Mouse (Mus musculus): ENCODE results near the gene Mettl22.

Mettl22 gene

DNA sequence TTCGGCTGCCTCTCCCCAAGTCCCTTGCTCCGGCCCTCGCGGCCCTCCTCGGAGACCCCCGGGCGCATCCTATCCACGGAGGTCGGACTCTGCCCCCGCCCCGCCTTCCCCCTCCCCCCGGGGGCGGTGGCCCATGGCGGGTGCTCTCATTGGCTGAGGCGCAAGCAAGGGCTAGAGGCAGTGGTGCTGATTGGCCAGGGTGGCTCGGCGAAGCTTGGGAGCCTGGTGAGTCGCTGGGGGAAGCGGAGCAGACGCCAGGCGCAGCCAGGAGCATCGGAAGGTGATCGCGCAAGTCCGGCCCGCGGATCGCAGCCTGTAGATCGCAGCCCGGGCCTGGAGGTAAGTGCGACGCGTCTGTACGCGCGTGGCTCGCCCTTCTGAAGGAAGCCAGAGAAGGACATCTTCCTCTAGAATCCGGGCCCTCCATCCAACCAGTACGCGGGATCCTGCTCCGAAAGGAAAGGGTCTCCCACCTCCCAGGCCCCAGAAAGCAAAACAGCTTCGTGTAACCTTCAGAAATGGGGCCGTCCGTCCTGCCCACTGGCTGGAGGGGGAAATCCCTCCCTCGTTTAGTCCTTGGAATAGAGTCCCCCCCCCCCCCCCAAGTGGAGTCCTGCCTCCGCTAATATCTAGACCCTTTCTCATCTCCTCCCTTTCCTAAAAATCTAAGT is 42.8 kb downstream of the Mettl22 start, which contains the start of gene Abat:
Gene Abat, plus strand, starts transcription at position 194 of the 671 bp plus-strand sequence.
- peak; percentile 91 for DNase-seq

DNA sequence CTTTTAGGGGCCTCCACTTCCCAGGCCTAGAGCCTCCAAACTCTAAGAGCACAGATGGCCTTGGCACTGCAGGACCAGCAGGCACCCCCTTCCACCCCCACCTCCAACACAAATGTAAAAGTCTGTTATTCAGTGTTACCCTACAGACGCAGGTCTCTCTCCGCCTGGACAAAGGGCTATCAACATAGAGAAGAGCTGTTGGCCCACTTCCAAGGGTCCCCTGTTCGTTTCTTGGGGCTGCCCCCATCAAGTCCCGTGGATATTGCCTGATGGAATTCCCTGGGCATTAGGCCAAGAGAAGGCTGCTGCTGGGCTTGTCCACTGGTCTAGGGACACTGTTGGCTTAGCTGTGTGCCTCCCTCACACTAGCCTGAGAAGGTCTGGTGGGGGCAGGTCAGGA is 43.6 kb downstream of the Mettl22 start:
- DNase-seq, result peak; percentile 40

DNA sequence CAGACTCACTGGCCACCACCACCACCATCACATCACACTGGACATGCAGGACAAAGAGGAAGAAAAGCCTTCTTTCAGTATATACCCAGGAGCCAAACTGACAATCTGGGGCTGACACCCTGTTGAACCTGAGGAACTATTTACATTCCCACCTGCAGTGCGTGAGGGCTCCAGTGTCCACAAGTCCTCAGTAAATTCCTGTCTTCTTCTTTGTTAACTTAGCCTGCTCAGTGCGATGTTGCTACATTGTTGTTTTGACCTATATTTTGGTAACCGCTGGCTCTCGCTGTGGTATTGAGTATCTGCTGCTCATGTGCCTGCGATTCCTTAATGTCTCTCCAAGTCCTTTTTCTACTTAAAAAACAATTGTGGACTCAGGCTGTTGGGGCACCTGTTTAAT is 49.9 kb downstream of the Mettl22 start:
- no peak for DNase-seq

DNA sequence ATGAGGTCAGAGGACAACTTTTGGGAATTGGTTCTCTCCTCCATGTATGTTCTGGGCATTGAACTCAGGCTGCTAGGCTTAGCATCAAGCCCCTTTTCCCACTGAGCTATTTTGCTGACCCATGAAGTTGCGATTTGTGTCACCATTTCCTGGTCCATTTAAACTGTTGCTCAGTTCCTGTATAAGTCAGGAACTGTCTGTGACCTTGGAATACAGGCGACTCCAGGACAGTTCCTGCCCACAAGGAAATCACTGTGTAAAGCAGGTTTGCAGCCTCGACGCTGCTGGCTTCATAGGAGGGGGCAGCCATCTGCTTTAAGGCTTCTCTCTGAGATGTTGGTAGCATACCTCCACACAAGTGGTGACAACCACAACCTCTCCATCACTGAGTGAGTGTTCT is 50.7 kb downstream of the Mettl22 start:
- DNase-seq, result no peak

DNA sequence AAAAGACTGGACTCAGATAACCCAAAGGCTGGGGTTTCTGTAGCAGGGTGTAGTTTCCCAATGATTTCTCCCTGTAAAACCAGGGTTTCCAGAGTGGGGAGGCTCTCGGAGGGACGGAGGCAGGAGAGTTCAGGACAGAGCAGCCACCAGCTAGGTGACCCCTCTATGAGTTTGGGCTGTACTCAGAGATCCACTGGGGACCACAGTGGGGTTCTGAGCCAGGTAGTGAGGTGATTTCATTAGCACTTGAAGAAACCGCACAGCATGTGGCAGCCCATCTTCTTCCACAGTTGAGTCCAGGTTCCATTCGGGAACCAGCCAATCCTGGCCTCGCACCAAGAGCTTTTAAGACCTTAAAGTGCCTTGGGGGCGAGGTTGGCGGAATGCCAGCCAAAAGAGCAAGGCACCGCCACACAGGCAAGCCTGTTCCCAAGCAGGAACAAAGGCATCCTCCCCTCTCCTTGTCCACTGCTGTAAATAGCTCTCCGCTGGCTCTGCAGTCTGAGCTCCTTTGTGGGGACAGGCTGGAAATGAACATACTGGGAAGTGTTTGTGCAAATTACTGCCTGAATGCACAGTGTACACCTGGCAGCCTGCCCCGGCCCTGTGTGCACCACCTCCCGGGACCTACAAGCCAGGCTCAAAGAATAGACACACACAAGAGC is 53.0 kb downstream of the Mettl22 start:
- peak; percentile 71 for DNase-seq

DNA sequence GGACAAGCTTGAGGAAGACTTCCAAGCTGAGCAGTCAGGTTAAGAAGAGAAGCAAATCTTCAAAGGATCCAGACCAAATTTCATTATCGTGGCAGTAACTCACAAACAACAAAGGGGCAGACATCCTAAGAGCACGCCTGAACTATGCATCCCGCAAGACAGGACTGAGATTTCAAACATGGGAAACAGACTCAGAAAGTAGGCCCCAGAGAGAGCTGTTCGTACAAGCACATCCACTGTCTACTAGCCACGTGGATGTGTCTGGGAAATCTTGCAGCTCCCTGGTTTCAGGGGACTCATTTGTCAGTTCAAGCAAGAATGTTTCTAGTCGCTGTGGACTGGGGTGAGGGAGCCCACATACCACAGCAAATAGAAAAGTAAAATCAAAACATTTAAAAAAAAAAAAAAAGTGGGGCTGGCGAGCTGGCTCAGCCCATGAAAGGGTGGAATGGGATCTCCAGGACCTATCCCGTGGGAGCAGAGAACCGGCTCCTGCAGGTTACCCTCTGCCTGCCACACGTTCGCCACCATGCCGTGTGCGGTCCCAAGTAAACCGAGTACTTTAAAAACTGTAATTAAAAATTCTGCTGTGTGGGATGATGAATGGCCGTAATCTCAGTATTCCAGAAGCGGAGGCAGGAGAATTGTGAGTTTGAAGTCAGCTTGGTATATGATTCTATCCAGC is 53.7 kb downstream of the Mettl22 start:
- DNase-seq, result no peak

DNA sequence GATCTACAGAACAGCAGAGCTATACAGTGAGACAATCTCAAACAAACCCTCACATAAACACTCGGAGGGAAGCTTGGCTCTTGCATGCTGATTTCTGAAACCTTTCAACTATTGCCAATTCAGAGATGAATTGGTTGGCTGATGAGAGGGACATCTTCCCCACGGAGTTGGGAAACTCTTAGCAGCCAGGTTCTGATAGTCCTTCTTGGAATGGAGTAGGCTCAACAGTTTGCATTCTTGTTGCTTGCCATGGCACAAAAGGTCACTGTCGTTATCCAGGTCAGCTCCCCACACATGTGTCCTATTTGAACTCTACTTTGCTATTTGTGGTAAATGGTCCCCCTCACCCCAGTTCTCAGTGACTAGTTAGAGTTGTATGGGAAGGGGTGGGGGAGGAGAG is 54.7 kb downstream of the Mettl22 start:
- no peak for DNase-seq

DNA sequence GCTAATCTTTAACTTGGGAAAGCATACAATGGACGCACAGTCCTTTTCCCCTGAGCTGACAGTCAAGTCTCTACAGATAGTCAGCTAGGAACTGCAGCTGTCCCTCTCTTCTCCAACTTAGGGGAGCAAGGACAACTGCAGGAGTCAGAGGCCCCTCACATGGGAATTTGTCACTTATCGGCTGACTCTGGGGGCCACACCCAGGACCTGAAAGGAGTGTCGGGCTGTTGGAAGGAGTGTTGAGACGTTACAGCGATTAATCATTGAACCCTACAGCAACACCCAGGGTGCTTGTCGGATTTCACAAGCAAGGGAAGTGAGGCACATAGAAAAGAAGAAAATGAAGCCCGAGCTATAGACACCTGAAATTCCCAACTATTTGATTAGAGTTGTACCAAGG is 55.3 kb downstream of the Mettl22 start:
- no peak for DNase-seq

DNA sequence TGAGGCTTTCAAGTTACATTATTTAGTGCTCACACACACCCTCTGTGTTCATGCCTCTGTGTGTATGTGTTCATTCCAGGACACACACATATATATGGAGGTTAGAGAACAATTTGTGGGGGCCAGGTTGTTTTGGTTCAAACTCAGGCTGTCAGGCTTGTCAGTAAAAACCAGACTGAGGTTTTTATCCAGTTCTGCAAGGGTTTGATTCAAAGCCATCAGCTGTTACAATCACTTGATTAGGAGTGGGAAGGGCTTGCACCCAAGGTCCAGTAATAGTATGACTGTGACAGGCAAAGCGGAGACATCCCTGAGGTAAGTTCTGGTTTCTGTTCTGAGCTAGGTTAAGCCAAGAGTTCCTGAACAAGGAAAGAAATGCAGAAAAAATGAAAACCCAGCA is 58.8 kb downstream of the Mettl22 start:
- DNase-seq, result no peak

DNA sequence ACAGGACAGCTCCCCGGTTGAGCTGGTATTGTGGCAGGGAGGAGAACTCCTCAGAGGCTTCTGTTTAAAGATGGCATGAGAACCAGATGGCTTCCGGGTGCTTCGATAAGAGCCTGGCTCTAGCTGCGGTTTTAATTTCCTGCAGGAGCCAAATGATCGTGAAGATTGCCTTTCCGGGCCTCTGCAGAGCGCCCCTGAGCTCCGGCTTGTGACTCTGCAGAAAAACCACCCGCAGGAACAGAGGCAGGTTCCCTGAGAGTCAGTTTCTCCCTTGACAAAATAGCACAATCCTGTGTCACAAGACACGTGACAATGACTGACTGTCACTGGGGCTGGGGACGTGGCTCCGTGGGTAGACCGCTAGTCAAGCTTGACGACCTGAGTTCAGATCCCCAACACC is 59.4 kb downstream of the Mettl22 start:
- DNase-seq, result no peak

DNA sequence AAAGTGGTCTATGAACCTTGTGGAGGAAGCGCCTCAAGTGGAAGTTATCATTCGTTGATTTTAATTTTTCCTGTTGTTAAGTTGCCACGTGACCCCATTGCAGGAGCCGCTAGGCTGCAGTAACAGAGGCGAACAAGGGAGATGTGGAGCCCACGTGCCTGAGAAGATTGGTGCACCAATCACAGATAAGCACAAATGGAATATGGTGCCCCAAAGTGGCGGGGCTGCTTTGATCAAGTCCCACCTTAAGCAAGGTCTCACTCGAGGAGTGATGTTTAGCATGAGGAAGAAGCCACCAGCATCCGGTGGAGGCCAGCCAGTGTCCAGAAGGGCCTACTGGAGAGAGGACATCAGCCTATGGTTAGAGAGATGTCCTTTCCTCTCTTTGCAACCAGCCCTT is 61.9 kb downstream of the Mettl22 start:
- no peak for DNase-seq

DNA sequence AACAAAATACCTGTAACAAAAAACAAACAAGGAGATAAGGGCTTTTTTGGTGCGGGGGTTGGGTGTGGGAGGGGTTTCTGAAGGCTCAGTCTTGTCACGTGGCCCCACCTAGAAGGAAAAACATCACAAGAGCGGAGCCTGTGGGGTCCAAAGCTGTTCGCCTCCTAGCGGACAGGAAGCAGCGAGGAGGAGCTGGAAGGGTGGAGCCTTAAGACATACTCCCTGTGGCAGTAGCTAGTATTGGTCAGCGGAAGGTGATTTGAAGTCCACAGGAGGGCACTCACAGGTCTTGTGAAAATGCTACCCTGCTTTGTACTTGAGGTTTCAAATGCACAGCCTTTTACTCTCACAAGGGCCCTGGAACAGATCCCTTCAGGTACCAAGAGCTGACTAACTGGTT is 62.3 kb downstream of the Mettl22 start:
- no peak for DNase-seq

DNA sequence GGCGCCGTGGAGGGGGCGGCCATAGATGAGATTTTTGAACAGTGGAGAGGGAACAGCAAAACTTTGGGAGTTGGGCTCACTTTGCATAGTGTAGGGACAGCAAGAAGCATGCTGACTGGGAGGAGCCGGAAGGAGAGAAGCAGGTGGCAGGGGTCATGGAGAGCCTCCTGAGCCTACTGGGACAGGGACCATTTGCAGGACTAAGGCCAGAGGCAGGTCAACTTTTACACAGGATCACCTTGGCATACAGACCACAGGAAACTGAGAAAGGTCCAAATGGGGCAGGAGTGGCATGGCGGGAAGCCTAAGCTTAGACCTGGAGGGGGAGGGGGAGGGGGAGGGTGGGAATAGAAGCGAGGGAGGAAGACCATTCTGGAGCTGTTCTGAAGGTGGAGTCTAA is 62.9 kb downstream of the Mettl22 start:
- no peak for DNase-seq

DNA sequence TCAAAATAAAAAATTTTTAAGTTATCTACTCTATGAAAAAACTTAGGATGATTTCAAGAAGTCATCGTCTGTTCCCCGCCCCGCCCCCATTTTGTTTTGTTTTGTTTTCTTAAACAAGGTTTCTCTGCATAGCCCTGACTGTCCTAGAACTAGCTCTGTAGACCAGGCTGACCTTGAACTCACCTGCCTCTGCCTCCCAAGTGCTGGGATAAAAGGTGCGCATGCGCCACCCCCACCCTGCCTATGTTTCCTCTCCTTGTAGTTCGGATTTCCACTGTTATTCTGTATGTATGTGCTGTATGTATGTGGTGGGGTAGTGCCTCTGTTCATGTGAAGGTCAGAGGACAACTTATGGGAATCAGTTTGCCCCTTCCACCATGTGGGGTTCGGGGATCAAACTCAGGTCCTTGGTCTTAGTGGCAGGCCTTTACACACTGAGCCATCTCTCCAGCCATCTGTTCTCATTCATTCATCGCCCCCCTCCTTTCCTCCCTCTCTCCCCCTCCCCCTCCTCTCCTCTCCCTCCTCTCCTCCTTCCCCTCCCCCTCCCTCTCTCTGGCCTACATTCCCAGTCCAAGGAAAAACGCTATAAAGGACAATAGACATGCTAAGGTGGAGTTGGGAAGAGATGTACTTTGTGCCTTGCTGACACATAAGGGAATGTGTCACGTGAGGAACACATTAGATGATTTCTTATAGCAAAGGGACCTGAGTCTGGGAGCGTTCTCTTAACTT is 64.0 kb downstream of the Mettl22 start:
- DNase-seq, result no peak

DNA sequence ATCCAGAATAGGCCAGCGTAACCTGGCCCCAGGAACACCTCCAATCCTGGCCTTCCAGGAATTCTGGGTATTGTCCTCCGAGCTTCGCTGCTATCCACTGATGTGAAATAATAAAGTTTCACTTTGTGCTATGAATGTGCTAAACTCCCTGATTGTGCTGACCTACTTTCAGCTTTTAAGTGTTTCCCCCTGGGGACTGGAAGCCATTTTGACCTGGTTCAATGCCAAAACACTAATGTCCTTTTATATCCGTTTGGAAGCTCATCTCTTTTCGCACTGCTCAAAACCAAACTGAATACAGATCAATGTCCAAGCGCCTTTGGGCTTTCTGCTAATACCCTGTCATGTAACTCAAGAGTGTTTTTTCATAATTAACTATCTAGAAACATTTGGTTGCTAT is 64.8 kb downstream of the Mettl22 start:
- DNase-seq, result no peak

DNA sequence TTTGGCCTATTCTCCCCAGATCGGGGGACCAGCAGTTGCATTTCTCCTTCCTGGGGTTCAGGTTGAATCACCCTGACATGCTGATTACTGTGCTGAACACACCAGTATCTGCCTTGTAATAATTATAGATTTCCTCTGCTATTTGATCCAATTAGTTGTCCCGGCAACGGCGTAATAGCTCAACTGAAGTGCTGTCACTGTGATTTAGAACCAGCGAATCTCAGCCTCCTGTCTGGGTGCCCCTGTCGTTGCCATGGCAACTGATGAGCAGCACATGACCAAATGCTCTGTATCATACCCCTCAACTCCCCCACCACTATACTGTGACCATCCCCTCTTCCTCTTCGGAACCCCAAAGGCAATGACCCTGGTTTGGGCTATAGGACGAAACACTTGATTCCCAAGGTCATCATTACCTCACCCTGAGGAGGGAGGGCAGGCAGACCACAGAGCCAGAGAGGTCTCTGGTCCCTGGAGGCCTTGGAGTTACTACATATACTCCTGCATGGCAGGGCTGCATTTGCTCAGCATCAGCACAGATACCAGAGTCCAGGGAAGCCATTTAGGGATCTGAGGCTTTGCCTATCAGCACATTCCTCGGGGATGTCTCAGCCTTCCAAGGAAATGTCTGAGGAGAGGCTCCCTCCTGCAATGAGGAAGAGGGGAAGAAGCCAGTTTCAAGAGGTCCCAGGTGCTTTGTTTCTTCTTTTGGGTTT is 68.7 kb downstream of the Mettl22 start:
- DNase-seq, result peak; percentile 62
